Mouse (Mus musculus): ENCODE data around the gene Chd9. TPM values are rescaled to one million over a fixed set of nuclear protein-coding genes. Genes with fewer than 3 reads are reported as not detected.
"Not testable (repeated sequence)": the region's sequence is repeated elsewhere in the genome, so short reads cannot be mapped to it uniquely, and the experiment has no call there.

Chd9 gene
- polyA plus RNA-seq, 1 experiment, result 222 TPM

DNA sequence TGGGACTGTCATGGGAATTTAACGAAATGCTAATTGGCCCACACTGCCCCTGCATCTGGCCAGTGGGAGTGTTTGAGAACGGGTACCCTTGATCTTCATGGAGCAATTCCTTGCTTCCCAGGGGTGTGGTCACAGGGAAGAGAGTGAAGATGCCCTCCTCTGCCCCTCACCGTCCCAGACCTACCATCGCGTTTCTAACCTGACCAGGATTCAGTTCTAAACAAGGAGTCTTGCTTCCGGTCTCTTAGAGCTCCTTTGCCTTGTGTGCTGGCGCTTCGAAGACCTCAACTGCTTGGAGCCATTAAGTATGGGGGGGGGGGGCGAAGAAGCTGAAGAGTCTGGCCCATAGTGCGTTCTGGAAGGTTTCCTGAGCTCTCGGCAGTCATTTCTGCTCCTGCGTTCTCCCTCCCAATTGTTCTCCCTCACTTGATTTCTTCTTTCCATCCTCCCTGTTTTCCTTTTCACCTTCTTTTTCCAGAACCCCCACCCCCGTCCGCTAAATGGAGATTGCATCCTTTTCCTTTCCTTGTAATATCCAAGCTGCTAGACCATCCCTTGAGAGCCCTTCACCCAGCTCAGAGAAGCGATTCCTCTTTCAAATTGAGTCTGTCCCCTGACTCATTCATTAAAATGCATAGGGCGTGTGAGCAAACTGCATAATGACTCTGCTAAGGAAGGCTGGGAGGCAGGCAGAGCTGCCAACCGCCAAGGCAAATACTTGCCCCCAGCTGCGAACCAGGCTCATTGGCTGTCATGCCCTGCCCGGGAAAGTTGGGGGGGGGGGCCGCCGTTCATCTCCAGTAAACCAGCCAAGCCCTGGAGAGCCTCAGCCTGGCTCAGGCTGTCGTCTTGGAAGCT is 42.0 kb downstream of the Chd9 start:
- DNase-seq (ENCODE audit: extremely low spot score in 1 of 2, low spot score in 1 of 2), result peak; percentile 58 to 80

DNA sequence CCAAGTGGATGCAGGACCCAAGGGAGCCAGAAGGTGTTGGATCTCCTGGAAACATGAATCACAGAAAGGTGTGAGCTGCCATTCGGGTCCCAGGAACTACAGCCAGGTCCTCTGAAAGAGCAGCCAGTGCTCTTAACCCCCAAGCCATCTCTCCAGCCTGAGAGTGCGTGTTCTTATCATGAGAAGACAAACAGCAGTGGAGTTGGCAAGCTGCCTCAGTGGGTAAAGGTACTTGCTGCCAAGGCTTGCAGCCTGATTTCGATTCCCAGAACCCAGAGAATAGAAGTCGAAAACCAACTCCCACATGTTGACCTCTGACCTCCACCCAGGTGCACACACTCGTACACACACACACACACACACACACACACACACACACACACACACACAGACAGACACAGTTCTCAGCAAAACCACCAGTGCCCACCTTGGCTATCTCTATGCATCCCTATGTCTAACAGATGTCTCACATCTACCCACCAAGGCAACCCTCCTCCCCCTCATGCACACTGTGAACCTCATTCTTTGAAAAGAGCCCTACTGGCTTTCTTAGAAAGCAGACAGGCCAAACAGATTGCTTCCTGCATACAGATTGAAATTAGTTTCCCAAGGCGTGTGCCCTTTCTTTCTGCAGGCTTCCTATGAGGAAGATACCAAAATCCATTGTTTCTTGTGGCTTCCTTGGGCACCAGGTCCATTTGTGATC is 43.4 kb downstream of the Chd9 start:
- DNase-seq (ENCODE audit: extremely low spot score in 1 of 2, low spot score in 1 of 2), result peak in 1 of 2 experiments; percentile 39

DNA sequence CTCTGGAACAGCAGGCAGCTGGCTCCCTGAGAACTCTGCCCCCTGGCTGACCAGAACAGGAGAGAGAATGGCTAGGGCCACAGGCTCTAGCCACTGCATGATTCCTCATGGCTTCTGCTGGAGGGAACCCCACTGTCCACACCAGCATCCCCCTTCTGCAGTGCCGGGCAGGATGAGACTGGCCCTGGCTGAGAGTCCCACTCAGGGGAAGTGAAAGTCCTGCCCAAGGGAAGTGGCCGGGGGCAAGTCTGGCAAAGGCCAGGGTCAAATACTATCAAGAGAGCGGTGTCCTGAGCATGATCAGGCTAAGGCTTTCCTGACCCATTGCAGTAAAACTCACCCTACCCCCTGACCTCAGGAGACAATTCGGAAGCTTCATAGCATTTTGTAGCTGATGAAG is 44.9 kb downstream of the Chd9 start:
- no peak for DNase-seq (ENCODE audit: extremely low spot score in 1 of 2, low spot score in 1 of 2)

DNA sequence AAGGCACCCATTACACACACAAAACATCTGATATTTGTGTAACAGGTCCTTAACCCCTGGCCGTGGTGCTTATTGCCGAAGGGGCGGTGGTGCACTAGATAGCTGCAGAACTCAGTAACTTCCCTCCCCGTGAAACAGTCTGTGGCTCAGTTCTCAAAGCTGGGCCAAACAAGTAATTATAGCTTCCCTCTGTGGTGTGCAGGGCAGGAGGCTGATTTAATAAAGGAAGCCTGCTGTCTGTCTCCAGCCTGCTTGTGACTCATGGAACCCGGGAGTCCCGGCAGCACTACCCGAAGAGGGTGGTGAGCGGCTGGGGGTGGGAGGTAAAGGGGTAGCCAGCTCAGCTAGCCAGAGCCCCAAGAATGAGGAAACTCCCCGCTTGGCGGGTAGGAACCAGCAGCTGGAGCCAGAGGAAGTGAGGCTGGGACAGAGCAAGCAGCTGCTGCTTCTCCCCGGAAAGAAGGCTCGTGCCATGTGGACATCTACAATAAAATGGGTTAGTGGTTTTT is 48.1 kb downstream of the Chd9 start:
- DNase-seq (ENCODE audit: extremely low spot score in 1 of 2, low spot score in 1 of 2), result peak; percentile 63 to 77

- DNase-seq (ENCODE audit: extremely low spot score in 1 of 2, low spot score in 1 of 2), result peak; percentile 52 to 75
Measured at GRCm38 (mm10) chr8:90876722-90877429, 48.7 kb downstream of the Chd9 start.

GRCm38 (mm10) chr8:90877430-90877975 is 49.4 kb downstream of the Chd9 start:
- DNase-seq (ENCODE audit: extremely low spot score in 1 of 2, low spot score in 1 of 2), result no peak

- no peak for DNase-seq (ENCODE audit: extremely low spot score in 1 of 2, low spot score in 1 of 2)
Measured at GRCm38 (mm10) chr8:90878551-90878950, 50.4 kb downstream of the Chd9 start.

- DNase-seq (ENCODE audit: extremely low spot score in 1 of 2, low spot score in 1 of 2), result no peak
Measured at GRCm38 (mm10) chr8:90880041-90880440, 51.9 kb downstream of the Chd9 start.

- DNase-seq (ENCODE audit: extremely low spot score in 1 of 2, low spot score in 1 of 2), result no peak
Measured at GRCm38 (mm10) chr8:90881181-90881580, 53.0 kb downstream of the Chd9 start.

DNA sequence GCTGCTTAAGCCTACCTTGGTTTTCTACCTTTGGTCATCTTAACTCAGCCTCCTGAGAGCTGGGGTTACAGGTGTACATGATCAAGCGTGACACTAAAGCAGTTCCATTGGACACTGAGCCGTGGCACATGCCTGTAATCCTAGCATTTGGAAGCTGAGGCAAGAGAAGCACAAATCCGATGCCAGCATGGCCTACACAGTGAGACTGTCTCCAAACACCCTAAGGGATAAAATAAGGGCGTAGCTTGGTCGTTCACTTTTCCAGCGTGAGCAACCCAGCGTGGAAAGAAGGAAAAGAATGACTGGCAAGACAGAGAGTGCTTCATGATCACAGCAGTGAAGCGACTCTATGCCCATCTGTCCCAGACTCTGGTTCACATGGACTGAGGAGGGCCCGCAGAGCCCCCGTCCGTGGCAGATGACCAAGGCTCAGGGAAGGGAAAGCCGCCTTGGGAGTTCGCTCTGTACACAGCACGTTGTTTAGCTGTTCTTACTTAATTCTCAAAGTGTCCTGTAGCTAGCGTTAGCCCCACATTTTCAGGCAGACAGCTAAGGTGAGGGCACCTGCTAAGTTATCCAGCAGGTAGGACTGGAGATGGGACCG is 54.0 kb downstream of the Chd9 start:
- DNase-seq (ENCODE audit: extremely low spot score in 1 of 2, low spot score in 1 of 2), result no peak

DNA sequence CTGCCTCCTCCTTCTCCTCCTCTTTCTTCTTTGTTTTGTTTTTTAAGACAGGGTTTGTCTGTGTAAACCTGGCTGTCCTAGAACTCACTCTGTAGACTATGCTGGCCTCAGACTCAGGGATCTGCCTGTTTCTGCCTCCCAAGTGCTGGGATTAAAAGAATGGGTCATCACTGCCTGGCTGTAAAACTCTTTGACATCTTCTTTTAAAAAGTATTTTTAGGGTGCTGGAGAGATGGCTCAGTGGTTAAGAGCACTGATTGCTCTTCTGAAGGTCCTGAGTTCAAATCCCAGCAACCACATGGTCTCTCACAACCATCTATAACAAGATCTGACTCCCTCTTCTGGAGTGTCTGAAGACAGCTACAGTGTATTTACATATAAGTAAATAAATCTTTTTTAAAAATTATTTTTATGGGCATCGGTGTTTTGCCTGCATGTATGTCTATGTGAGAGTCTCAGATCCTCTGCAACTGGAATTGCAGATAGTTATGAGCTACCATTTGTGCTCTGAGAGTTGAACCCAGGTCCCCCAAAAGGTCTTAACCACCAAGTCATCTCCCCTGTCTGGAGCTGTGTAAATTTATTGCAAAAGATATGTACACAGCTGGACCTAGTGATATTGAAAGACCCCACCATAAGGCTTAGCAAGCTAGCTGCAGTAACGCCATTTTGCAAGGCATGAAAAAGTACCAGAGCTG is 57.7 kb downstream of the Chd9 start:
- no peak for DNase-seq (ENCODE audit: extremely low spot score in 1 of 2, low spot score in 1 of 2)

DNA sequence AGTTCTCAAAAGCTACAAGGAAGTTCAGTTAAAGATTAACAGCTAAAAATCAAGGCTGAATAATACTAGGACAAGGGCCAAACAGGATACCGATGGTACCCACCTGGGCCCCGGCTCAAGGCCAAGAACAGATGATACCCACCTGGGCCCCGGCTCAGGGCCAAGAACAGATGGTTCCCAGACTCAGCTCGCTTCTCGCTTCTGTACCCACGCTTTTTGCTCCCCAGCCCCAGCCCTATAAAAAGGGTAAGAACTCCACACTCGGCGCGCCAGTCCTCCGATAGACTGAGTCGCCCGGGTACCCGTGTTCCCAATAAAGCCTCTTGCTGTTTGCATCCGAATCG is 58.2 kb downstream of the Chd9 start:
- not testable (repeated sequence) for DNase-seq (ENCODE audit: extremely low spot score in 1 of 2, low spot score in 1 of 2)

GRCm38 (mm10) chr8:90887328-90887727 is 59.2 kb downstream of the Chd9 start:
- DNase-seq (ENCODE audit: extremely low spot score in 1 of 2, low spot score in 1 of 2), result not testable (repeated sequence)

DNA sequence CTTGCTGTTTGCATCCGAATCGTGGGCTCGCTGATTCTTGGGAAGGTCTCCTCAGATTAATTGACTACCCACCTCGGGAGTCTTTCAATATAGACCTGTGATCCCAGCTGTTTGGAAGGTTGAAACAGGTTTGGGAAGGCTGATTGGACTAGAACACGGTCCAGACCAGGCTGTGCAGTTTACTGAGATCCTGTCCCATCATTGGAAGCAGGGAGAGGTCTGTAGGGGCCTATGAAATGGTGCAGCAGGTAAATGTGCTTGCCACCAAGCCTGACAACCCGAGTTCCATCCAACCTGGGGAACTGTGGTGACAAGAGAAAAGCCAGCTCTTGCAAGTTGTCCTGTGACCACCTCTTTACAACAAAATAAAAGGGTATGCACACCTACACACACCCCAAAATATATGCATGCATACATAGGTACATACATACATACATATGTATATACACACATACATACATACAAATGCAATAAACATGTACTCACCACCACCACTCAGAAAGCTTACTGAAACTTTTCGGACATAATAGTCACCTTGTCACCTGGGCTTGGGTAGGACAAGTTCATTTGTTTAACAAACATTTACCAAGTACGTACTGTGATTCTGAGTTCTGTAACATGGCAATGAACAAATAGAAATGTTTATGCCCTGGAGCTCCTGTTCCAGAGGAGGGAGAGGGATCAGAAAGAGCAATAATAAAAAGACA is 63.9 kb downstream of the Chd9 start:
- no peak for DNase-seq (ENCODE audit: extremely low spot score in 1 of 2, low spot score in 1 of 2)

- DNase-seq (ENCODE audit: extremely low spot score in 1 of 2, low spot score in 1 of 2), result no peak
Measured at GRCm38 (mm10) chr8:90892579-90892919, 64.4 kb downstream of the Chd9 start.

- DNase-seq (ENCODE audit: extremely low spot score in 1 of 2, low spot score in 1 of 2), result peak; percentile 38 to 70
Measured at GRCm38 (mm10) chr8:90894231-90894914, 66.2 kb downstream of the Chd9 start.

DNA sequence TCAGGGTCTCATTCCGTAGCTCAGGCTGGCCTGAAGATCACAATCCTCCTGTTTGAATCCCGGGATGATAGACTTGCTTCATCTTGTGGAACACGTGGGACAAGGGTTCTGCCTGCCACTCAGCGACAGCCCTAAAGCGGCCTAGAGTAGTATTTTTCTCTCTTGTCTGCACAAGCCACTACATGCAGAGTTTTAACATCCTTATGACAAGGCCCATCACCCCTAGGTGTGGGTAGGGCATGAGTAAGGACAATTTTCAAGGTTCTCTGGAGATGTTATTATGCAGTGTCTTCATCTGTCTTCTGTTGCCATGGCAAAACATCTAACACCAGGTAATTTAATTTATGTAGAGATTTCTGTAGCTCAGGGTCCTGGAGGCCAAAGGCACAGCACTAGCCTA is 69.2 kb downstream of the Chd9 start:
- DNase-seq (ENCODE audit: extremely low spot score in 1 of 2, low spot score in 1 of 2), result no peak

DNA sequence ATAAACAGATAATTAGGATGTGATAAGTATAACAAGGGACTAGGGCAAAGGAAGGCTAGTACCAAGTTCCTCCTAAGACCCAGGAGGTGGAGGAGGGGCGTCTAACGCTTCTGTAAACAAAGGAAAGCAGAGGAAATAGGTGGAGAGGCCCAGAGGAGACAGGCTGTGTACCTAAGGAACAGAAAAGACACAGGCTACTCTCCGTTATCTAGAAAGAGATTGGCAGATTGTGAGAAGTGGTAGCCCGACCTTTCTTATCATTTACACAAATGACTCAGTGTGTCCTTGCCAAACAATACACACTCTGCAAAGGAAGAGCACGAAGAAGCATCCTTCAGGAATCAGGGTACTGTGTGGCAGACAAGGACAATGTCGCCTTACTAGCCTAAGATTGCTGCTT is 70.4 kb downstream of the Chd9 start:
- no peak for DNase-seq (ENCODE audit: extremely low spot score in 1 of 2, low spot score in 1 of 2)

DNA sequence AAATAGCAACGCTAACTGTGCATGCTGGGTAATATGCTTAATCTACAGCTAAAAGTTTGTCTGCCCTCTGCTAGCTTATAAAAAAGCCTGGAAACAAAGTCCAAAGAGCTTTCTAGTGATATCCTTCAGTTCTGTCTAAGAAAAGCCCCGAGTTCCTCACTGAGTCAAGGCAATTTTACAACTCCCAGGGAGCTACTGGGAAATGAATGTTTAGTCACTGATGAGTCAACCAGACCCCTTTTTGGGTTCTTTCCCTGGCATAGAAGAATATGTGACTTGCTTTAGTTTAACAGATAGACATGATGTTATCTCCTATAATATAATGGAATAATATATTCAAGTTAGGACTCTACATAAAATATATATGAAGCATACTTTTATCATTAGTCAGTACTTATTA is 73.8 kb downstream of the Chd9 start:
- peak in 1 of 2 experiments; percentile 36 for DNase-seq (ENCODE audit: extremely low spot score in 1 of 2, low spot score in 1 of 2)

Measured in frontal cortex, adult 2 months (tissue).